Mouse (Mus musculus): ENCODE measurements at regions not wholly inside any gene's neighbourhood (a gene's known extent, or its start where the extent isn't known, plus 50 kb on each side); places are given as distances from the start of the nearest gene placed in this dataset.

DNA sequence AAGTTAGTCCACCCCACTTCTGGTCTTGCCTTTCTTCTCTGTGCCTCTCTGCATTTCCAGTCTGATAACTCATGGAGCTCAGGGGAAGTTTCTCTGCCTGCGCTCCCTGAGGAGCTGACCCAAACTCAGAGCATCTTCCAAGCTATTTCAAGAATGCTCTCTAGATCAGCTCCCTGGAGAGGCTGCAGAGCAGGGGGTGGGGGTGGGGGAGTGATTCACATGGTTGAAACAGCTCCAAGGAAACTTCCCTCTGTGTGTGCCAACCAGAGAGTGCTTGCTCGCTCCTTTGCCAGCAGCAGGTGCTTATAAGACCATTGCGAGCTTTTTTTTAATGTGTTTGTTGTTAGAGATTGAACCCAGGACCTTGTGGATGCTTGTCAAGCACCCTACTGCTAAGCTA, 257.3 kb upstream of the Gm9008 start:
- H3K27ac ChIP-seq (replicated peaks; ENCODE audit: low read depth, low read length) = no peak overlapping the region
- H3K9me3 ChIP-seq (ENCODE audit: control insufficient read depth, low read length) = no peaks in the 10 kb centered on the region
- H3K4me2 ChIP-seq (replicated peaks; ENCODE audit: low read depth, low read length, severe bottlenecking) = no peak overlapping the region
- no peak overlapping the region for H3K4me3 ChIP-seq (replicated peaks; ENCODE audit: low read length)
- no peaks in the 10 kb centered on the region for H3K27me3 ChIP-seq (ENCODE audit: control insufficient read depth, insufficient read depth, low read length)
- DNase-seq (ENCODE audit: low spot score) = no peak
- H3K9ac ChIP-seq (ENCODE audit: low read depth, low read length, severe bottlenecking) = no peak overlapping the region
- ATAC-seq (ENCODE audit: low FRiP score, low read depth) = no peak
- H3K36me3 ChIP-seq (ENCODE audit: control insufficient read depth, insufficient read depth, low read length) = no peaks in the 10 kb centered on the region
- no peaks in the 10 kb centered on the region for H3K4me1 ChIP-seq (ENCODE audit: control insufficient read depth, insufficient read depth, low read length)
- 52% methylated on average over 3 of the region's 3 CpGs for WGBS
- no peak for TF ChIP-seq POLR2A (IDR thresholded peaks at IDR 0.05; ENCODE audit: borderline replicate concordance, extremely low read depth, insufficient read depth, insufficient read length)
